Mouse (Mus musculus) hindbrain, embryonic 14.5 days (tissue): Measurements from ENCODE around the gene Gm11639. TPM values are rescaled to one million over a fixed set of nuclear protein-coding genes. Genes with fewer than 3 reads are reported as not detected.
"Not testable (repeated sequence)": the region's sequence is repeated elsewhere in the genome, so short reads cannot be mapped to it uniquely, and the experiment has no call there.

Source experiments
- ATAC-seq: fragments of 200-750 bp; cut with Nextera tagmentation; 2 replicates; pipeline ENCODE4 v1.8.0; 2017; ENCODE audit warnings: moderate number of reproducible peaks, mild to moderate bottlenecking, moderate TSS enrichment, moderate library complexity; ENCODE audit not compliant: low FRiP score
- DNase-seq: peaks from one replicate; pipeline ENCODE4 v3.0.0-alpha.2; 2015; ENCODE audit warnings: low spot score
- H3K27ac ChIP-seq: fragments of 300-500 bp; sonication (generic); 2 replicates; pipeline ENCODE4 v1.5.1; 2014; ENCODE audit warnings: mild to moderate bottlenecking, moderate library complexity
- H3K27me3 ChIP-seq: fragments of 300-500 bp; sonication (generic); 2 replicates; pipeline ENCODE4 v1.6.1; 2014; ENCODE audit warnings: mild to moderate bottlenecking, low read length, mixed read lengths; ENCODE audit not compliant: control insufficient read depth, insufficient read depth
- H3K36me3 ChIP-seq: fragments of 300-500 bp; sonication (generic); replicated peaks from 2 replicates; pipeline ENCODE4 v1.6.1; 2014; ENCODE audit not compliant: control insufficient read depth, insufficient read depth
- H3K4me1 ChIP-seq: fragments of 300-500 bp; sonication (generic); replicated peaks from 2 replicates; pipeline ENCODE4 v1.6.1; 2014; ENCODE audit warnings: antibody characterized with exemption, low read length, mixed read lengths; ENCODE audit not compliant: control insufficient read depth, insufficient read depth
- H3K4me2 ChIP-seq: fragments of 300-500 bp; sonication (generic); replicated peaks from 2 replicates; pipeline ENCODE4 v1.6.1; 2014; ENCODE audit warnings: mild to moderate bottlenecking, moderate library complexity
- H3K4me3 ChIP-seq: fragments of 300-500 bp; sonication (generic); replicated peaks from 2 replicates; pipeline ENCODE4 v1.5.1; 2014; ENCODE audit warnings: mild to moderate bottlenecking, low read length
- H3K9ac ChIP-seq: fragments of 300-500 bp; sonication (generic); 2 replicates; pipeline ENCODE4 v1.6.1; 2014
- H3K9me3 ChIP-seq: fragments of 300-500 bp; sonication (generic); 2 replicates; pipeline ENCODE4 v1.6.1; 2016; ENCODE audit warnings: low read length; ENCODE audit not compliant: control insufficient read depth
- WGBS: fragments of 180-500 bp; shearing (Covaris S2); extraction: QIAGEN DNeasy Blood & Tissue Kit; methylation state at CpG from one replicate; pipeline ENCODE4 v1.1.7; 2014; 5-methylcytosine and 5-hydroxymethylcytosine counted together
- polyA plus RNA-seq: library from polyadenylated mRNA; unstranded; fragments of >200 nt; fragmentation: Nextera tagmentation; extraction: Ambion mirVana; gene quantifications from 2 replicates; pipeline ENCODE4 v1.2.1, GENCODE M21; 2014

Gene Gm11639
- polyA plus RNA-seq, 1 experiment from 2014 or later: 0.03 TPM

DNA sequence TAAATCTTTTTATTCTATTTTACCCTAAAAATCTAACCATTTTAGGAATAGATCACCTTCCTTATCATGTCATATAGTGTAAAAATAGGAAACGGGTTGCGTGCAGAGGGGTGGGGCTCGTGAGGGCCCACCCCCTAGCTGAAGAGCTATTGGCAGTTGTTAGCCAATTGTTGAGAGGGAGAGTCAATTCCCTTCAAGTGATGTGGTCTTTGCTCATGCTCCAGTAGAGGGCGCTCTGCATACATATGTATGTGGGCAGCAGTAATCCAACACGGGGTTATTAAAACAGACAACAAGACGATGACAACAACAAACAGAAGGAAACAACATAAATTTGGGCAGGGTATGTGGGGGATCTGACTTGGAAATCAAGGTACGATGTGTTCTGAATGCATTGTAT, 335.6 kb downstream of the Gm11639 start:
- DNase-seq (no peak), ATAC-seq (no peak)
- no peaks in the 10 kb centered on the region for H3K36me3 ChIP-seq
- no peaks in the 10 kb centered on the region for H3K9me3 ChIP-seq
- H3K9ac ChIP-seq: no peak overlapping the region
- no peaks in the 10 kb centered on the region for H3K27me3 ChIP-seq
- no peak overlapping the region for H3K4me2 ChIP-seq
- no peak overlapping the region for H3K27ac ChIP-seq
- WGBS: 75% methylated on average over 7 of the region's 7 CpGs
- no peaks in the 10 kb centered on the region for H3K4me1 ChIP-seq
- H3K4me3 ChIP-seq: no peak overlapping the region

DNA sequence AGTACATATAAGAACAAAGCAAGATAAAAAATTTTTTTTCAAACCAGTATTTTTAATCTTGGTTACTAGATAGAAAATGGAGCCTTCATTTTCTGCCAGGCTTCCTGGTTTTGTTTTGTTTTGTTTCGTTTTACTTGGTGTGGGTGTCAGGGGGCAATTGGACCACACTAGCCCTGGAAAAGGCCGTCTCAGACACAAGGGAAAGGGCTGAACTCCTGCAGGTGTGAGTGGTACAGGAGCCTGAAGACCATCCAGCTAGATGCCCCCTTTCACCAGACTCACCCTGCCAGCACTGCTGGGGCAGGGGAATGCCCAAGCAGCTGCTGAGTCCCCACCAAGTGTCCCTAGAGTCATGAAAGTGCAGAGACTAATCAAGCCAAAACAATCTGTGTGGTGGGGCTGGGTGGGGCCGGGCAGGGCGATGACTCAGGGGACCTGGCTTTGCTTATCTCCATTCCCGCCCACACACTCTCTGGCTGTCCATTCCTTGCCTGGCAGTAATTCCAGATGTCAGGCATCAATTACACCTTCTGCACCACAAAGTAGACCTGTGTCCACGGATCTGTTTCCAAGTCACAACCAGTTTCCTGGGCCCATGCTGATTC, 343.3 kb downstream of the Gm11639 start:
- Histone ChIP-seq H3K4me1 (no peaks in the 10 kb centered on the region), H3K9me3 (no peaks in the 10 kb centered on the region), H3K27ac (no peak overlapping the region), H3K4me3 (no peak overlapping the region), H3K4me2 (no peak overlapping the region), H3K9ac (no peak overlapping the region), H3K36me3 (no peaks in the 10 kb centered on the region), H3K27me3 (no peaks in the 10 kb centered on the region)
- no peak for DNase-seq
- ATAC-seq: no peak
- 69% methylated on average over 6 of the region's 6 CpGs for WGBS

DNA sequence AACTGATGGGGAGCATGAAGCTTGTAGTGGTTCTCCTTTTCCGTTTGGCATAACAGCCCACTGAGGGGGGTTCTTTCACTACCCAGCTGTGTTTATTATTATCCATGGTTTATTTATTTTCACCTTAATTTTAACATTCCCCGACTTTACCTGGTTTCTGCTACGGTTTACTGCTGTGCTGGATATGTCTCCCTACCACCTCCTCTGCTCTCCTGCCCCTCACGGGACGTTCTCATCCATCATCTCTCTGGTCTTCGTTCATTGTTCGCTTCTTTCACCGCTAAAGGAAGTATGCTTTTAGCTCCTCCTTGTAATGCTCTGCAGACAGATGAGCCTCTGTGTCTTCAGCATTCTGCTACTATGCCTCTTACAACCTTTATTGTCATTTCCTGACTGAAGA, 344.0 kb downstream of the Gm11639 start:
- Histone ChIP-seq H3K9ac (no peak overlapping the region), H3K4me2 (no peak overlapping the region), H3K36me3 (no peaks in the 10 kb centered on the region), H3K27ac (no peak overlapping the region), H3K27me3 (no peaks in the 10 kb centered on the region), H3K4me3 (no peak overlapping the region), H3K4me1 (no peaks in the 10 kb centered on the region), H3K9me3 (no peaks in the 10 kb centered on the region)
- ATAC-seq (no peak), DNase-seq (no peak)
- WGBS: 80% methylated on average over 8 of the region's 8 CpGs

DNA sequence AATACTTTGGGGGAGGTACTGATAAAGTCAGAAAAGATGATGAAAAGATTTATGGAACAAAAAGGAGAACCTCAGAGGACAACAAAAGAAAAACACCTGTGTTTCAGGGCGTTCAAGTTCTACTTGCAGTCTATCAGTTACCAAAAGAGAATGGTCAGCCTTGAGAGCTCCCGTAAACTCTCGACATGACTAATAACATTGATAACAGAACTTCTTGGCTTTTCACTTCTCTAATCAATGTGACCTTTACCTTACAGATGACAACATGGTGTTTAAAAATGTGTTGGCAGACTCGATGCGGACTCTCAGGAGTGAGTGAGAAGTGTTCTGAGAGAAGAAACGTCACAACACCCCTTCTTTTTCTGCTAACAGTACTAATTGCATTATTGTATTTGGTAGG, 344.7 kb downstream of the Gm11639 start:
- Histone ChIP-seq H3K9me3 (no peaks in the 10 kb centered on the region), H3K4me1 (no peaks in the 10 kb centered on the region), H3K27me3 (no peaks in the 10 kb centered on the region), H3K4me2 (no peak overlapping the region), H3K4me3 (no peak overlapping the region), H3K9ac (no peak overlapping the region), H3K36me3 (no peaks in the 10 kb centered on the region), H3K27ac (no peak overlapping the region)
- ATAC-seq (no peak), DNase-seq (no peak)
- 80% methylated on average over 6 of the region's 6 CpGs for WGBS

DNA sequence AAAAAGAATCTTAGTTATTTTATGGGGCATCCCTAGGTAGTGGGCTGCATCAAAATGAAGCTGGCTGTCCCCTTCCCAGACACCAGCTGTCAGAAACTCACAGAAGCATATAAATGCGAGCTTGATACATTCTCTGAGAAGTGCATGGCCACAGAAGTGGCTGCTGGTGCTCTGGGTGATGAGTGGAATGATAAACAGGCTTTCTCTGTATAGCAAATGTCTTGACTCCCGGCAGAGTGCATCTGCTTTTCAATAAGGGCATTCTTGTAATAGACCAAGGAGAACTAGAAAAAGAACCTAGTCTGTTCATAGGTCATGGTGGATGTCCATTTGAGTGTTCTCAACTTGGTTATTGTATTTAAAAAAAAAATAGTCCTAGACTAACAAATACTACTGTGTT, 345.6 kb downstream of the Gm11639 start:
- 25% methylated on average over 2 of the region's 2 CpGs for WGBS
- no peak; the same call in 1 of the 2 replicates for ATAC-seq
- no peak overlapping the region for H3K4me3 ChIP-seq
- H3K4me1 ChIP-seq: no peaks in the 10 kb centered on the region
- H3K9ac ChIP-seq: no peak overlapping the region
- no peak overlapping the region for H3K4me2 ChIP-seq
- no peaks in the 10 kb centered on the region for H3K27me3 ChIP-seq
- H3K27ac ChIP-seq: 0 out of 2 replicates have a peak overlapping the region, but pooled peaks have one; percentile 14
- DNase-seq: peak; percentile 32
- no peaks in the 10 kb centered on the region for H3K9me3 ChIP-seq
- no peaks in the 10 kb centered on the region for H3K36me3 ChIP-seq

DNA sequence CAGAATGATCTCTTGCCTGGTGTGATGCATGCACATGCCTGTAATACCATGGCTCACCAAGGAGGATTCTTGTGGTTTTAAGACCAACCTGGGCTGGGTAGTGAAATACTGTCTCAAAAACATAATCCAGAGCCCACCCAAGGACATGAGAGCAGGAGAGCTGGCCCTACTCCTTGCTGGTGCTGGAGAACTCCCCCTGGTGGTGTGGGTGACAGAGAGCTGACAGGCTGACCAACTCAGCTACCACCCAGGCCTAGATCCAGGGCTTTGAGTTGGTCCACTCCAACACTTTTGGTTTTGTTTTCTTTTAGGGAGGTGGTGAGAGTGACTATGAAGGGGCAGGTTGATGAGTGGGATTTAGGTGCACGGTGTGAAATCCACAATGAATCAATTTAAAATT, 349.6 kb downstream of the Gm11639 start:
- Histone ChIP-seq H3K4me1 (no peaks in the 10 kb centered on the region), H3K4me3 (no peak overlapping the region), H3K36me3 (no peaks in the 10 kb centered on the region), H3K27me3 (no peaks in the 10 kb centered on the region), H3K9me3 (no peaks in the 10 kb centered on the region), H3K4me2 (no peak overlapping the region), H3K9ac (no peak overlapping the region), H3K27ac (no peak overlapping the region)
- WGBS: 92% methylated on average over 1 of the region's 1 CpGs
- ATAC-seq (no peak), DNase-seq (no peak)

DNA sequence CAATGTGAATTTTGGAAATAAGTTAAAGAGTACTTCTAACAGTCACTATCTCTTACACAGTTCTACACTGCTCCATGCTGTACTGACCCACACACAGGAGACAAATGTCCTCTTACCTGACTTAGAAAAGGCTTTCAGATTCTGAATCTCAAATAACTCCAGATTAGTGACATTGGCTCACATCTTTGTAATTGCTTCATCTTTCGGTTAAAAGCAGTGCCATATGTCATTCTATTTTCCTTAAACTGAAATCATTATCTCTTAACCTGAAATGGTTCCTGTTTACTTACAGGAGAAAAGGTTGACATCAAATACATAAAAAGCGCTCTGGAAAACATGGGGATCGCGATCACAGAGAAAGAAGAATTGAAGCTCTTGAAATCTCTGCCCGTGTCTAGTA, 377.8 kb downstream of the Gm11639 start, which contains the start of gene Efcab3:
Efcab3 (plus strand) TSS at position 301 of the 400 bp plus-strand sequence.
- no peak within 1 kb of the TSS for H3K4me3 ChIP-seq
- H3K36me3 ChIP-seq: no peaks in the 10 kb centered on the region
- ATAC-seq: no peak
- no peak within 1 kb of the TSS for H3K4me2 ChIP-seq
- WGBS: 92% methylated on average over 5 of the region's 5 CpGs
- H3K4me1 ChIP-seq: no peaks in the 10 kb centered on the region
- no peak within 1 kb of the TSS for H3K9ac ChIP-seq
- DNase-seq: no peak
- H3K27me3 ChIP-seq: no peaks in the 10 kb centered on the region
- no peak within 1 kb of the TSS for H3K27ac ChIP-seq
- peaks cover 4% of the 10 kb centered on the region for H3K9me3 ChIP-seq

DNA sequence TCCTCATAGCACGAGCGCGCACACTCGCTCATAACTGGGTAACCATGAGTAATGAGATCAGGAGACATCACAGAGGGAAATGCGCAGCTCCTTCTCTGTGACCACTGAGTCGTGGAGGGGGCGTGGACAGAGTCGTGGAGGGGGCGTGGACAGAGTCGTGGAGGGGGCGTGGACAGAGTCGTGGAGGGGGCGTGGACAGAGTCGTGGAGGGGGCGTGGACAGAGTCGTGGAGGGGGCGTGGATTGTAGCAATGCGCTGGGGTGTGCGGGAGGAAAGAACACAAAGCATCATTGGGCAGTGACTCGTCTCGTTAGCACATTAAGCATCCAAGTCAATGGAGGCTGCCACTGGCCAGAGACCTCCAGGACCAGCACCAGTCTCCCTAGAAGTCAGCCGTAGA, 426.9 kb downstream of the Gm11639 start:
- not testable (repeated sequence) for H3K9ac ChIP-seq, DNase-seq, H3K27me3 ChIP-seq, H3K4me3 ChIP-seq, ATAC-seq, H3K27ac ChIP-seq, H3K36me3 ChIP-seq, H3K9me3 ChIP-seq, H3K4me1 ChIP-seq, H3K4me2 ChIP-seq
- 84% methylated on average over 22 of the region's 22 CpGs for WGBS

DNA sequence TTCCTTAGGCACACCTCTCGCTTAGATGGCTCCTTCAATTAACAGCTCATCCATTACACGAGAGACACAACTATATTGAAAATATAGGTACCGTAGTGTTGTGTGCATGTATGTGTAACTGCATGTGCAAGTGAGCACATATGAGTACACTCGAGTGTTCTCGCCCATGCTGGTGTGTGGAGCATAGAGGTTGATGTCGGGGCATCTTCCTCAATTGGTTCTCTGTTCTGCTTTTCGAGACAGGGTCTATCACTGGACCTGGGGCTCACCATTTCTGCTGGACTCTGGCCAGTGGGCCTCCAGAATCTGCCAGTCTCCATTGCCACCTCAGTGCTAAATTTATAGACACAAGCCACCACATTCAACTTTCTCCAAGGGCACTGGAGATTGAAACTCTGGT, 432.3 kb downstream of the Gm11639 start:
- Histone ChIP-seq H3K36me3 (no peaks in the 10 kb centered on the region), H3K9ac (no peak overlapping the region), H3K27ac (no peak overlapping the region), H3K4me1 (no peaks in the 10 kb centered on the region), H3K27me3 (no peaks in the 10 kb centered on the region), H3K4me3 (no peak overlapping the region), H3K9me3 (no peaks in the 10 kb centered on the region), H3K4me2 (no peak overlapping the region)
- 93% methylated on average over 7 of the region's 7 CpGs for WGBS
- DNase-seq: no peak
- no peak for ATAC-seq

DNA sequence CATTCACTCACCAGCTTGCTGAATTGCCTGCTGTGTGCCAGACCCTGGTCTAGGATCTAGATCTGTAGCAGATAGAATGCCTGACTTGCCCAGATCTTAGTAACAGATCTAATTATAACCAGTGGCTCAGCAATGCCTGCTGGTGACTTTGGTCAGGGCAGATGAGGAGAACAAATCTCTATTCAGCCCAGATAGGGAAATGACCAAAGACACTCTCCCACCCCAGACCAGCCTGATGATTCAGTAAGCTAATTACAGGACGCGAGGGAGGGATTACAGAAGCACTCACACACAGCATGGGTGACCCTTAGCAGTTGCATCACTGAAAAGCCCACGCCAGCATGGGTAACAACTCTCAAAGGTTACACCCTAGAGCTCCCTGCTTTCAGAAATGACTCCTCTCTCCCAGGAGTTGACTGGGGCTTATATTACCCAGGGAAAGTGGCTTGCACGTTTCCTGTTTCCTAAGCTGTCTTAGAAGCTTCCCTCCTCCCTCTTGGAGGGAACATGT, 435.1 kb downstream of the Gm11639 start:
- WGBS: 43% methylated on average over 4 of the region's 4 CpGs
- H3K9me3 ChIP-seq: 0 out of 2 replicates have a peak, but pooled peaks cover 4% of the 10 kb centered on the region
- no peak overlapping the region for H3K4me3 ChIP-seq
- H3K36me3 ChIP-seq: no peaks in the 10 kb centered on the region
- DNase-seq (no peak), ATAC-seq (no peak)
- no peak overlapping the region for H3K9ac ChIP-seq
- H3K27ac ChIP-seq: no peak overlapping the region
- no peak overlapping the region for H3K4me2 ChIP-seq
- H3K4me1 ChIP-seq: no peaks in the 10 kb centered on the region
- no peaks in the 10 kb centered on the region for H3K27me3 ChIP-seq
